Mouse (Mus musculus) frontal cortex, postnatal 14 days (tissue): ENCODE measurements at regions not wholly inside any gene's neighbourhood (a gene's known extent, or its start where the extent isn't known, plus 50 kb on each side); places are given as distances from the start of the nearest gene placed in this dataset.

Source experiments
- DNase-seq, 2 experiments: peaks; one replicate each; pipeline ENCODE4 v3.0.0; 2022; ENCODE audit warnings: low spot score in 2 of 2

DNA sequence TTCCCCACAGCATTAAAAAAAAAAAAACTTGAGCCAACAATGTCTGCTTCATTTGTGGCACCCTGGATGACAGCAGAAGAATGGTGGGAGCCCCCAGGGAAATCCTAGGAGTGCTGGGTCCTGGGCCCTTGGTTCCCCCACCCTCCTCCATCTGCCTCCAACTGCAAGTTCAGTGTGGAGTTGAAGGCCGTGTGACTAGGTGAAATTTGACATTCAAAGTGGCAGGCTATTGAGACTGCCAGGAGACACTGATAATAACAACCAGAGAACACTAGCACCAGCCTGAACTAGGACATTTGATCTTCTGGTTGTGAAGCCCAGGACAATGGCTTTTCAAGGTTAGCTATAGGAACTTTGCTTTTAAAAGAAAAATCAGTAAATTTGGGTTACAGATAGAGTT, 74.0 kb downstream of the Adamts15 start:
- no peak for DNase-seq

- DNase-seq = no peak
Measured at GRCm38 (mm10) chr9:30845609-30846290, 76.5 kb downstream of the Adamts15 start.

- DNase-seq = peak in 1 of 2 experiments; percentile 11
Measured at GRCm38 (mm10) chr9:30844079-30844563, 78.1 kb downstream of the Adamts15 start.

DNA sequence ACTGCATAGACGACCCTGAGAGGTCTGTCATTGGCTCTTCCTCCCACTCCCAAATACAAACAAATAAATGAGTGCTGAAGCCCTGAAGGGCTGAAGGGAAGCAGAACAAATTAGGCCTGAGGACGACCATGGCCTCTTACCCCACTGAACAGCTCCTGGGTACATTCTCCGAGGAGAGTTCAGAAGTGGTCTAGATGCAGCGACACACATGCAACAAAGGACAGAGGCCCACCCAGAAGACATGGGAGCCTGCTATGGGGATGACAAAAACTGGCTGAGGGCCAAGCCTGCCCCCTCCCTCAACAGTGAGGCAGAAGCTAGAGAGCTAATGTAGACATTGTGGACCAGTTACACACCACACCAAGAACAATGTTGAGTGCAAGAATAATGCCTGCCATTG, 87.3 kb downstream of the Adamts15 start:
- no peak for DNase-seq

DNA sequence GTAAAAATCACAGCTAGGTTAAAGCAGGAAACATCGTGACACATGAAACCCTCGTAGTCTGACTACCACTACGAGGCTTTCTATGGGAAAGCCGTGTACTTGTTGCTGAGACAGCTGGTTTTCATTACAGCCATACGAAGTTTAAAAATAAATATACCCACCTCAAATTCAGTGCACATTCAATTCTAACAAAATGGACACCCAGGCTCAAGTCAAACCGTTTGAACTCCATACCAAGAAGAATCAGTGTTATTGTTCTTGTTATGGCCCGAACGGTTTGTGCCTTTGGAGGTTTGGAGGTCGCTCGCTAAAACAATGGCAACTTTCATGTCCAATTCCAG, 87.7 kb downstream of the Adamts15 start:
- DNase-seq = no peak

DNA sequence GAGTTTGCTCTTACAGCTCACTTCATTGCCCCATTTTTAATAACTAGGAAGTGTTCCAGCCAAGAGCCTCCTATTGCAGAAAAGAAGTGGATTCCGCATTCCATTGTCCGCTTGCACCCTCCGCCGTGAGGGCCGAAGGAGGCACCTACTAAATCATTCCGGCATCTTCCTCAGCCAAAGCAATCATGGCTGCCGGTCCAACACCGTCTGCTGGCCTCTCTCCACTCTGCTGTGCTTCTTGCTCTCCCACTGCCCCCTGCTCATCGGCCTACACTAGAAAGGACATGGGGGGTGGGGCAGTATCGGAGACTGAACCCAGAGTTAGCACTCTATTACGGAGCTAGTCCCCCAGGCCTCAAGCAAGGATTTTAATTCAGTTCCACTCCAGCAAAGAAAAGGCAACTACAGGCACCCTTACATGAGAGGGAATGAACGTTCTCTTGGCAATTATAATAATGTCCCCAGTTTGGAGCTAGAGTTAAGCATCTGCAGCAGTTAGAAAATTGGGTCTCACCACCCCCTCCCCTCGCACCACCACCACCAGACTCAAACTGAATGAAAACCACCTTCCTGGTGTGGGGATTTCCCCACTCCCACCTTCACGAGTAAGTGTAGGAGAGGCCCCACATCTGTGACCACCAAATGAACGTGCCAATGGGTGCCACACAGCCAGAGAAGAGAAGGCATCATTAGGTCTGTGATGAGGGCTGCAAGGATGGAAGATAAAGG, 88.3 kb downstream of the Adamts15 start:
- DNase-seq = no peak

- no peak for DNase-seq
Measured at GRCm38 (mm10) chr9:30829158-30829870, 92.9 kb downstream of the Adamts15 start.

DNA sequence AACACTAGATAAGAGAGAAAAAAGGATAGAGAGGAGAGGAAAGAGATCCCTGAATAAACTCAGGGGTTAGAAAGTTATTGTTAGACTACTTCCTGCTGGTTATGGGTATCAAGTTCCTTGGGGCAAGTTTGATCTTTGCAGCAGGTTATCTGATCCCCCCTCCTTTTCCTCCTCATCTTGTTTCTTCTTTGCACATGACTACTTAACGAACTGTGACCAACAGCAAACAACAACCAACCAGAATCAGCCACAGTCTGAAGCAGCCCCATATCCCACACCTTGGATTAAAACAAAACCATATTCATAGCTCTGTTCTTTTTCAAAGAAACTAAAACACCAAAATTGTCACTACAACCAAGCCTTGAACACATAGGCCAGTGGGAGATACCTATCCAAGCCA, 94.5 kb downstream of the Adamts15 start:
- no peak for DNase-seq

DNA sequence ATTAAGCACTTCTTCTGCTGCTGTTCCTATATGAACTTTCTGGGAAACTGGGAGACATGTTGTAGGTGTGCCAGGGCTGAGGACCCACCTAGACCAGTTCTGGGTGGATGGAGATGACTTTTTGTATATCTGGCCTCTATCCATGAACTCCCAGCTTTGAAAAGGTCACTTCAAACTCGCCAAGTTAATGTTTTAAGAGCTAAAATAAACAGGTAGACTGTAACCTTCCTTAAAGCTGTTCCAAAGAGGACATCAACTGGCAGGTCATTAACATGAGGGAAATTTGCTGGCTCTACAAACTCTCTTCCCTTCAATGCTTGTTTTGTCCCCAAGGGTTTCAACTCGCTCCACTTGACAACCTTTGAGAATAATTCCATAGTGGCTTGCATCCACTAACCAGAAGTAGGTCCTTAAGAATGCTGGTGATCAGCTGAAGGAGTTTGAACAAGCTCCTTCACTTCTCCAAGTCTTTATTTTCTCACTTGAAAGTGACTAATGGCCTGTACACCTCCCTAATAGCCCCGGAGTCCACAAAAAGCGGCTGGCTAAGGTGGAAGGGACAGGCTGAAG, 98.1 kb downstream of the Adamts15 start:
- no peak for DNase-seq

GRCm38 (mm10) chr9:30820806-30821375, 101.4 kb downstream of the Adamts15 start:
- DNase-seq = no peak

- no peak for DNase-seq
Measured at GRCm38 (mm10) chr9:30813246-30813645, 109.0 kb downstream of the Adamts15 start.

DNA sequence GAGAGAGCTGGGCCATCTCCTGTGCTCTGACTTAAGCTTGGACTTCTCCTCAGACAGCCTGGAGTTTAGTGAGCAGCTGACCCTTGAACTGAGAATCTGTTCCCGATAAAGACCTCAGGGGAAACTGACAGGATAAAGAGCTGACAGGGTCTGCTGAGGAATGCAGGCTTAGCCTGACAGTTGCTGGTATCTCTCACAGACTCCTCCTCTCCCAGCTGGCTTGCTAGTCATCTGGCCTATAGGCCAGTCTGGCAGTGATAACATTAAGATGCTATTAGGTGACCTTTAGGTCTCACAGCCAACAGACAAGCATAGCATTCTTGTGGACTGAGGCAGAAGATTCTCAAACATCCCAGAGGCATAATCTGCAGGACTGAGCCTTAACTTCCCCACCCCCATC, 111.4 kb downstream of the Adamts15 start:
- DNase-seq = no peak

DNA sequence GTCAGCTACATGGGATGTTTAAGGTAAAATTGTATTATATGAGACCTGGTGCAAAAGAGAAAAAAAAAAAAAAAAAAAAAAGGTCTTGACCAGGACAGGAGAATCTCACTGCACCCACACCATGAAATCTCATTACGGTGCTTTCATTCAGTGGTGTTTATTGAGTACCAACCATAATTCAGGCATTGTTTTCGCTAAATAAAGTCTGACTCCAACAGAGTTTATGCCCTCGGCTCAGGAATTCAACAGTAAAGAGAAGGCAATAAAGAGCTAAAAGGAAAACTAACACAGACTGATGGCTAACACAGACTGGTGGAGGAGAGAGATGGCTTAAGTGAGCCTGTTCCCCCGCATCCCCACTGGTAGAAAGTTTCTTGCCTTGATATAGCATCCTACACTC, 112.0 kb downstream of the Adamts15 start:
- DNase-seq = no peak

- DNase-seq = no peak
Measured at GRCm38 (mm10) chr9:30808863-30809491, 113.3 kb downstream of the Adamts15 start.

GRCm38 (mm10) chr9:30803755-30804532, 118.3 kb downstream of the Adamts15 start:
- no peak for DNase-seq

- DNase-seq = no peak
Measured at GRCm38 (mm10) chr9:30802826-30803225, 119.4 kb downstream of the Adamts15 start.

DNA sequence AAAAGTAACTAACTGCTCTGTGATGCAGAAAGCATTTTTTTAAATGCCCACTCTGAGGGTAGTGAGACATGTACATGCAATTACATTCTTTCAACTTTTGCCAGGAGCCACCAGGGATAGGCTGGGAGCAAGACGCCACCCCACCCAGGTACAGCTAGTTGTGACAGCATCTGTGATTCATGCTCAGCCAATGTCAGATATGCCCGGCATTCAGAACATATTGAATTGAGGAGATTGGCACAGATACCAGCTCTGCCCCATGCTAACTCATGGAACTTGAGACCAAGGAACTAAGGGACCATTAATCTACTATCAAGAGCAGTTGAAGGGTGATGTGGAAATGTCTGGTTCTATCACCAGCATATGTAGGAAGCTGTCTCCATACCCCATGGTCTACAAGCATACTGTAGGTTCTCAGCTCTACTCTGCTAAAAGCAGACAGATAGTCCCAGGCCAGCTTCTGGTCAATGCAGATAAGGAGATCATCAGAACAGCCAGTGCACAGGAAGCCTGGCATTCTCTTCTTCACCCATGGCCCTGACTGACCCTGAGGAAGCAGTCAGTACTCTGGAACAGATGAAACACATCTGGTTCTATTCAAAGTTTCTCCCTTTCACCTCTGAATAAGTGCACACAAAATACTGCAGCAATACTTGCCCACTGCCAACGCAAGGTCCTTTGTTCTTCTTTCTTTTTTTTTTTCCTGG, 127.4 kb downstream of the Adamts15 start:
- no peak for DNase-seq

DNA sequence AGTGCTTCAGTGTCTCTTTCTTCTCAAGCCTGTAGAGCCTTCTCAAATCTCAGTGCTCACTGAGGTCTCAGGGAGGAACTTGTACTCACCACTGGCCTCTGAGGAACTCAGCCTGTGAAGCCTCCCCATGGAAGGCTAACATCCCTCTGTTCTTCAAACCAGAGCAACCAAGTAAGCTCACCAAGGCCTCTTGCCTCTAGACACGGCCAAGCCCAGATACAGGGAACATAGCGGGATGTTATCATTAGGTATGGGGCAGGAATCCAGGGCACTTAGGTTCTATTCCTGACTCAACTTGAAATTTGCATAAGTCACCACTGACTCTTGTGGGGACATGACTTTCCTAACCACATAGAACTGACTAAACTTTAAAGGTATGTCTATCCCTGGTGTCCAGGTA, 141.0 kb downstream of the Adamts15 start:
- DNase-seq = no peak

- DNase-seq = no peak
Measured at GRCm38 (mm10) chr9:30777816-30778215, 144.4 kb downstream of the Adamts15 start.

DNA sequence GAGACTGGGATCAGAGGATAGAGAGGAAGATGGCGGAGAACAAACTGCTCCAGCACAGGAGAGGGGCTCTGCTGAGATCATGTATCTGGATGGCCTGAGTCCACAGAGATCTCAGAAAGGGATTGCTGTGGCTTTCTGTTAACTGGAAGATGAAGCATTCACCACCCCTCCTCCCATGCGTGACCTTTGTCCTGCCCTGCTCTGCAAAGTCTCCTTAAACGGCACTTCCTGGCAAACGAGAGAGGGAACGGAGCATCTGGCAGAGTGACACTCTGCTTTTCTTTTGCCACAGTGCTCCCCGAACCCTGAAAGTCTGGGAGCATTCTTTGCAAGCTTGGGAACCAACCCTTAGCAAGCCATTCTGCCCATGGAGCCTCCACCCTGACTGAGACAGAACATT, 147.1 kb downstream of the Adamts15 start:
- DNase-seq = no peak
